8 mouse cellular contexts compared by ENCODE assay signal in genomic region chr1:186703980-186704701, GRCm38 (mm10). TPM values are rescaled to one million over a fixed set of nuclear protein-coding genes. Genes with fewer than 3 reads are reported as not detected.
A peak's percentile ranks its signal among the peaks of the same experiment; 100 is the strongest.
DNase-seq lines count a peak whose midpoint lies in the region; ATAC-seq and TF ChIP-seq lines count a peak whose summit lies in the region.

No protein-coding gene starts in this region.

- no peaks in the 10 kb centered on the region for H3K79me3 ChIP-seq in C2C12 (ENCODE audit: low read depth)

- peak overlapping the region; percentile 90 for H3K9ac ChIP-seq in heart, embryonic 12.5 days
- H3K9ac ChIP-seq in midbrain, embryonic 13.5 days (replicated peaks): peak overlapping the region; percentile 60

- H3ac ChIP-seq in C2C12 (ENCODE audit: control insufficient read depth, insufficient read length, low read depth): peak overlapping the region; percentile 68

- no peaks in the 10 kb centered on the region for H3K36me3 ChIP-seq in C2C12 (ENCODE audit: control insufficient read depth, insufficient read depth)
- no peaks in the 10 kb centered on the region for H3K36me3 ChIP-seq in heart, embryonic 12.5 days
- H3K36me3 ChIP-seq in midbrain, embryonic 13.5 days: no peaks in the 10 kb centered on the region

- H3K4me1 ChIP-seq in heart, embryonic 12.5 days (replicated peaks): peaks cover 18% of the 10 kb centered on the region; the same call in 1 of the 2 replicates
- H3K4me1 ChIP-seq in midbrain, embryonic 13.5 days (replicated peaks): peaks cover 31% of the 10 kb centered on the region

- ATAC-seq in frontal cortex, adult (ENCODE audit: low TSS enrichment): 0 out of 2 replicates have a peak, but pooled peaks have one; percentile 18
- ATAC-seq in heart, embryonic 12.5 days (ENCODE audit: insufficient number of reproducible peaks, low FRiP score): no peak
- ATAC-seq in midbrain, embryonic 13.5 days: no peak

- H3K27ac ChIP-seq in heart, embryonic 12.5 days (ENCODE audit: poor library complexity, severe bottlenecking): peak overlapping the region; percentile 93
- H3K27ac ChIP-seq in midbrain, embryonic 13.5 days: no peak overlapping the region

- H3K4me2 ChIP-seq in heart, embryonic 12.5 days: peak overlapping the region; percentile 75
- peak overlapping the region; percentile 95 for H3K4me2 ChIP-seq in midbrain, embryonic 13.5 days (replicated peaks)

- WGBS in heart, embryonic 12.5 days: under 1% methylated on average over 36 of the region's 36 CpGs
- 1% methylated on average over 36 of the region's 36 CpGs for WGBS in midbrain, embryonic 13.5 days

- TF ChIP-seq CTCF in C2C12 (IDR thresholded peaks at IDR 0.05; ENCODE audit: control insufficient read depth, insufficient read depth, insufficient read length): no peak

- H3K9me3 ChIP-seq in heart, embryonic 12.5 days (replicated peaks): no peaks in the 10 kb centered on the region
- H3K9me3 ChIP-seq in midbrain, embryonic 13.5 days: no peaks in the 10 kb centered on the region

- peaks cover 8% of the 10 kb centered on the region for H3K79me2 ChIP-seq in C2C12 (ENCODE audit: control insufficient read depth, insufficient read depth)

- peak overlapping the region; percentile 52 for H3K4me3 ChIP-seq in C2C12 (ENCODE audit: insufficient read depth, poor library complexity, severe bottlenecking)
- peak overlapping the region; percentile 71 for H3K4me3 ChIP-seq in heart, embryonic 12.5 days
- H3K4me3 ChIP-seq in midbrain, embryonic 13.5 days (replicated peaks): peak overlapping the region; percentile 65

- DNase-seq in frontal cortex, adult 2 months (ENCODE audit: extremely low spot score in 1 of 2, low spot score in 1 of 2): no peak
- peak; percentile 57 for DNase-seq in embryo, embryonic 9.5 days (ENCODE audit: extremely low spot score)
- peak; percentile 13 to 43 for DNase-seq in kidney, postnatal 25 days
- peak; percentile 11 to 37 for DNase-seq in urinary bladder, postnatal 36 days (ENCODE audit: low spot score in 2 of 2)

- H3K27me3 ChIP-seq in C2C12 (ENCODE audit: control insufficient read depth, insufficient read depth, insufficient read length): no peaks in the 10 kb centered on the region
- H3K27me3 ChIP-seq in heart, embryonic 12.5 days (replicated peaks): no peaks in the 10 kb centered on the region
- H3K27me3 ChIP-seq in midbrain, embryonic 13.5 days: peaks cover 45% of the 10 kb centered on the region

TF ChIP-seq in C2C12, 6 proteins besides CTCF, POLR2A, EP300 and RAD21:
- TF ChIP-seq MAX (IDR thresholded peaks at IDR 0.05): no peak
- TF ChIP-seq MYOD1 (IDR thresholded peaks at IDR 0.05; ENCODE audit: control insufficient read depth, insufficient read length, low read depth): no peak
- no peak for TF ChIP-seq CEBPB (IDR thresholded peaks at IDR 0.05; ENCODE audit: low read depth)
- TF ChIP-seq FOSL1 (IDR thresholded peaks at IDR 0.05; ENCODE audit: insufficient read depth, low read length, poor library complexity, severe bottlenecking): no peak
- no peak for TF ChIP-seq MYOG (IDR thresholded peaks at IDR 0.05; ENCODE audit: control insufficient read depth, extremely low read depth, insufficient read length)
- no peak for TF ChIP-seq USF1 (IDR thresholded peaks at IDR 0.05; ENCODE audit: low read depth)

RNA-seq across cellular contexts. Expression of gene Tgfb2, which starts 1.6 kb away (rescaled TPM):
- 4.1 and 5.2 TPM in 2 replicates for polyA plus RNA-seq in frontal cortex, adult 2 months (2012; rRNA removed)
- polyA plus RNA-seq in C2C12 (2012; fragmentation: generic; extraction: Trizol): 1.8 TPM
- polyA plus RNA-seq in heart, embryonic 12.5 days (2016; fragmentation: Nextera tagmentation; extraction: Ambion mirVana): 69.0 and 74.2 TPM in 2 replicates
- 10.2 and 11.1 TPM in 2 replicates for polyA plus RNA-seq in midbrain, embryonic 13.5 days (2015; fragmentation: Nextera tagmentation; extraction: Ambion mirVana)

RNA-seq across cellular contexts. Expression of gene Rrp15, which starts 45.0 kb away (rescaled TPM):
- 14.8 and 16.1 TPM in 2 replicates for polyA plus RNA-seq in frontal cortex, adult 2 months (2012; rRNA removed)
- polyA plus RNA-seq in C2C12 (2012; fragmentation: generic; extraction: Trizol): 31.0 TPM
- 41.1 and 44.4 TPM in 2 replicates for polyA plus RNA-seq in heart, embryonic 12.5 days (2016; fragmentation: Nextera tagmentation; extraction: Ambion mirVana)
- 34.6 and 38.8 TPM in 2 replicates for polyA plus RNA-seq in midbrain, embryonic 13.5 days (2015; fragmentation: Nextera tagmentation; extraction: Ambion mirVana)

Comparison
In these comparisons a context has a peak if more than half of its experiments do, and no peak if none do; other contexts are left out.
1. DNase-seq: peak in embryo, embryonic 9.5 days (single experiment), kidney, postnatal 25 days (2 of 2) and urinary bladder, postnatal 36 days (2 of 2); none in frontal cortex, adult 2 months (0 of 2).
2. Peak in every context shown above with its lines, with median percentiles within 50 percentile points of each other: H3K4me3 ChIP-seq.